9 mouse cellular contexts compared by ENCODE assay signal in the genomic region with DNA sequence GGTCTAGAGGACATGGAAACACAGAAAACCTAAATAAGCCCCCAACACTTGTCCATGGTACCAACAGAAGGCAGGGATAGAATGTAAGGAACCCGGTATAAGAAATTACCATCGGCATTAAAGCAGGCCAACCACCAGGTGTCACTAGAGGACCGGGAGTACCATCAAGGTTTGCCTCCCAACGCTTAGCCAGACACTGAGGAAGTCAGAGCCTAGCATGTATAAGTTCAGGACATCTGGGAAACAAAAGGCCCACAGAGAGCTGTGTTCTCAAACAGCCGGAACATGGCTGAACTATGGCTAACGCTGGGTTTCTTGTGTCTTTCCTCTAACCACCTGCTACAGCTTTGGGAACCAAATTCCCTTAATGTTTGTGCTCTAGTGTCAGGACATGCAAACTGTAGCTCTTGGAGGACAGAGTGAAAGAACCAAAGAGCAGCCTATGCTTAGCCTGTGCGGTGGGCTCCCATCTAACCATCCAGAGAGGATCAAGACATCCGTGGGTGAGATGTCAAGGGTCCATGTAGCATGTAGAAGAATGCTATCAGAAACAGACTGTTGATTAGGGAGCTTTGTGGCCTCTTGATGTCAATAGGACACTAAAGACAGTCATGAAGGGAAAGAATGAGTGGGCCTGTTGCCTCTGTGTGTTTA. TPM values are rescaled to one million over a fixed set of nuclear protein-coding genes. Genes with fewer than 3 reads are reported as not detected.
DNase-seq lines count a peak whose midpoint lies in the region; ATAC-seq and TF ChIP-seq lines count a peak whose summit lies in the region.
"Had no signal": no experiment of that assay in that cellular context is flagged by ENCODE, and none has a peak within 500 bp of the region (broad histone marks: within the 10 kb centered on the region; RNA-seq: fewer than 3 reads in every experiment).

No protein-coding gene starts in this region.

- no peak overlapping the region for H3K4me2 ChIP-seq in liver, postnatal 0 days (ENCODE audit: low read depth, low read length)
- H3K4me2 ChIP-seq: heart, embryonic 13.5 days had no signal

- peak; percentile 39 for DNase-seq in CD4-positive helper T cell, adult 2 months (ENCODE audit: low read depth, low spot score)
- DNase-seq in adrenal gland, adult 2 months, result peak; percentile 70
- DNase-seq in embryonic facial prominence, embryonic 10.5 days (ENCODE audit: low spot score), result peak; percentile 83
- DNase-seq in heart, adult 8-10 months (ENCODE audit: low spot score), result peak; percentile 76
- DNase-seq in kidney, postnatal 10 days, result peak; percentile 86
- DNase-seq in liver, postnatal 0 days, result peak; percentile 79
- peak; percentile 51 for DNase-seq in thymus, postnatal 25 days

- TF ChIP-seq EP300 in liver, postnatal 0 days (IDR thresholded peaks at IDR 0.05; ENCODE audit: low read depth), result no peak

- no peak overlapping the region for H3K9ac ChIP-seq in liver, postnatal 0 days (replicated peaks)
- H3K9ac ChIP-seq: heart, embryonic 13.5 days had no signal

- H3K4me3 ChIP-seq in embryonic facial prominence, embryonic 10.5 days, result no peak overlapping the region
- H3K4me3 ChIP-seq in liver, postnatal 0 days (ENCODE audit: low read depth, low read length), result no peak overlapping the region
- H3K4me3 ChIP-seq: heart, embryonic 13.5 days had no signal

- peaks cover 4% of the 10 kb centered on the region; the same call in 1 of the 2 replicates for H3K36me3 ChIP-seq in embryonic facial prominence, embryonic 10.5 days (replicated peaks)
- H3K36me3 ChIP-seq in liver, postnatal 0 days (replicated peaks; ENCODE audit: insufficient read depth, low read length), result peaks cover 5% of the 10 kb centered on the region; the same call in 1 of the 2 replicates

- H3K27me3 ChIP-seq in embryonic facial prominence, embryonic 10.5 days (replicated peaks; ENCODE audit: low read depth, poor library complexity, severe bottlenecking), result no peaks in the 10 kb centered on the region
- H3K27me3 ChIP-seq in liver, postnatal 0 days (ENCODE audit: insufficient read depth, low read length), result no peaks in the 10 kb centered on the region
- H3K27me3 ChIP-seq: heart, embryonic 13.5 days had no signal

- H3K4me1 ChIP-seq in embryonic facial prominence, embryonic 10.5 days, result no peaks in the 10 kb centered on the region
- peaks cover 28% of the 10 kb centered on the region for H3K4me1 ChIP-seq in liver, postnatal 0 days (ENCODE audit: insufficient read depth)

- ATAC-seq in liver, postnatal 0 days, result peak; percentile 45
- peak; percentile 83 for ATAC-seq in neutrophil, adult 5-6 weeks (ENCODE audit: extremely low read depth, insufficient number of reproducible peaks, low FRiP score, poor library complexity, severe bottlenecking)

- 0 out of 2 replicates have a peak overlapping the region, but pooled peaks have one; percentile 48 for H3K27ac ChIP-seq in embryonic facial prominence, embryonic 10.5 days (replicated peaks)
- no peak overlapping the region for H3K27ac ChIP-seq in liver, postnatal 0 days (ENCODE audit: low read depth)
- H3K27ac ChIP-seq: heart, embryonic 13.5 days had no signal

- H3K9me3 ChIP-seq in embryonic facial prominence, embryonic 10.5 days, result no peaks in the 10 kb centered on the region
- H3K9me3 ChIP-seq in liver, postnatal 0 days (ENCODE audit: low read length), result no peaks in the 10 kb centered on the region
- H3K9me3 ChIP-seq: heart, embryonic 13.5 days had no signal

- WGBS in embryonic facial prominence, embryonic 10.5 days, result 24% methylated on average over 8 of the region's 8 CpGs
- 20% methylated on average over 8 of the region's 8 CpGs for WGBS in liver, postnatal 0 days (ENCODE audit: insufficient replicate concordance)

- peak; percentile 90 for TF ChIP-seq CTCF in liver, postnatal 0 days (IDR thresholded peaks at IDR 0.05; ENCODE audit: low read depth)

RNA-seq across cellular contexts. Expression of a gene that starts 13.6 kb away (rescaled TPM):
- total RNA-seq in adrenal gland, adult 2 months (2021), result 1 to 10 TPM; 7.6 to 9.7 TPM
- polyA plus RNA-seq in adrenal gland, adult 2 months (2012; rRNA removed), result 1.2 and 1.3 TPM in 2 replicates
- 16.9 and 19.4 TPM in 2 replicates for polyA plus RNA-seq in embryonic facial prominence, embryonic 10.5 days (2016; fragmentation: Nextera tagmentation; extraction: Ambion mirVana)
- total RNA-seq in heart, adult 8-10 months (2022), result 1 to 10 TPM; 3.5 to 5.1 (median 4.6) TPM
- polyA plus RNA-seq in liver, postnatal 0 days (2015; fragmentation: Nextera tagmentation; extraction: Ambion mirVana), result 67.2 and 68.4 TPM in 2 replicates
- total RNA-seq in neutrophil, adult 5-6 weeks (2017), result 13.0 and 15.1 TPM in 2 replicates

RNA-seq across cellular contexts. Expression of a gene that starts 41.1 kb away (rescaled TPM):
- total RNA-seq in adrenal gland, adult 2 months (2021), result 1 to 10 TPM; 4.1 to 4.4 TPM
- polyA plus RNA-seq in adrenal gland, adult 2 months (2012; rRNA removed), result 1.1 and 1.5 TPM in 2 replicates
- polyA plus RNA-seq in embryonic facial prominence, embryonic 10.5 days (2016; fragmentation: Nextera tagmentation; extraction: Ambion mirVana), result 7.0 and 7.7 TPM in 2 replicates
- 10 to 100 TPM in 3 of 4 experiments, 1 to 10 TPM in 1; 8.6 to 12.2 (median 11.6) TPM for total RNA-seq in heart, adult 8-10 months (2022)
- 0.99 and 1.2 TPM in 2 replicates for polyA plus RNA-seq in liver, postnatal 0 days (2015; fragmentation: Nextera tagmentation; extraction: Ambion mirVana)
- total RNA-seq in neutrophil, adult 5-6 weeks (2017), result 0.37 and 0.70 TPM in 2 replicates
